Mouse (Mus musculus) retina, adult 2 months (tissue): Measurements from ENCODE around the gene Gm13057.
"Not testable (repeated sequence)": the region's sequence is repeated elsewhere in the genome, so short reads cannot be mapped to it uniquely, and the experiment has no call there.

Experiments
- DNase-seq: peaks from one replicate; pipeline ENCODE4 v3.0.0-alpha.2; 2012; ENCODE audit warnings: low read depth, low spot score

Gm13057 gene

GRCm38 (mm10) chr4:143551400-143551799 is at the start of gene Gm13057, which contains the start of gene BC080695:
TSS of gene Gm13057 (plus strand) at chr4:143551709.
TSS of gene BC080695 (plus strand) at chr4:143551700.
- not testable (repeated sequence) for DNase-seq

DNA sequence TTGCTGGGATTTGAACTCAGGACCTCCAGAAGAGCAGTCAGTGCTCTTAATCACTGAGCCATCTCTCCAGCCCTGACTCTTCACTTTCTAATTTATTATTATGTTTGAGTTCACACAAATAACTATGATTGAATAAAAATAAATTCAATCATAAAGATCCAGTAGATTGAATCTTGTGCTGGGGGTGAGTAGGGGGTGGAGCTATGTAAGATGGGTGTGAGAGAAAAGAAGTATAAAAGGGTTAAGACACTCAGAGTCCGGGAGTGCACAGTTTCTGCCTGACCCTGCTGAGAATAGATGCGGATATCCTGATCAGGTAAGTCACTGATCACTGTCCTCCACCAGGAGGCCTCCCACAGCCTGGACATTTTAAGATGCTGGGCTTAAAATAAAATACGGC is 40.5 kb upstream of the Gm13057 start, which contains the start of gene Gm13043:
Gene Gm13043 (plus strand): TSS at position 301 of the 400 bp plus-strand sequence.
- DNase-seq = no peak

DNA sequence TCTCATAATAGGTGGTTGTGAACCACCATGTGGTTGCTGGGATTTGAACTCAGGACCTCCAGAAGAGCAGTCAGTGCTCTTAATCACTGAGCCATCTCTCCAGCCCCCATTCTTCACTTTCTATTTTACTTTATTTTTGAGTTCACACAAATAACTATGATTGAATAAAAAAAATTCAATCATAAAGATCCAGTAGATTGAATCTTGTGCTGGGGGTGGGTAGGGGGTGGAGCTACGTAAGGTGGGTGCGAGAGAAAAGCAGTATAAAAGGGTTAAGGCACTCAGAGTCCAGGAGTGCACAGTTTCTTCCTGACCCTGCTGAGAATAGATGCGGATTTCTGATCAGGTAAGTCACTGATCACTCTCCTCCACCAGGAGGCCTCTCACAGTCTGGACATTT is 15.9 kb upstream of the Gm13057 start, which contains the start of gene Gm13040:
Gene Gm13040 (plus strand): TSS at position 301 of the 400 bp plus-strand sequence.
- not testable (repeated sequence) for DNase-seq
